Mouse (Mus musculus): Measurements from ENCODE around the gene Rimkla.

DNA sequence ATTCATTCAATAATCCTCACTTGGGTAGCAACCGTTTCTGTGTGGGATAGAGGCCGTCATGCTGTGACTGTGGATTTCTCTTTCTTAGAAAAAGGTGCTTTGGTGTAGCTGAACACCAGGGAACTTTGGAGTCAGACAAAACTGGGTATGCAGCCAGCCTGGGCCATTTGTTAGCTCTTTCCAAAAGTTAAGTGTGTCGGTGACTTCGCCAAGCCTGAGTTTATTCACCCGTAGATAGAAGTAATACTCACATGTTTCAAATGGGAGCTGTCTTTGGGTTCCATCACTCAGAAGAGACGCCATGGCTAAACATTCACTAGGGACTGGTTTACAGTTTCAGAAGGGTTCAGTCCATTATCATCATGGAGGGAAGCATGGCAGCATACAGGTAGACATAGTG lies 45.2 kb downstream of the Rimkla start:
- TF ChIP-seq POLR2A (IDR thresholded peaks at IDR 0.05; ENCODE audit: control insufficient read depth in 1 of 2, insufficient read depth in 1 of 2, low read depth in 1 of 2, low read length in 2 of 2, poor library complexity in 1 of 2) (no peak), SMC3 (IDR thresholded peaks at IDR 0.05; ENCODE audit: low read depth, low read length) (no peak), MAFK (IDR thresholded peaks at IDR 0.05; ENCODE audit: borderline replicate concordance, low read depth, low read length) (no peak), ETS1 (IDR thresholded peaks at IDR 0.05; ENCODE audit: low read depth, low read length) (no peak)

Data from MEL (cell line).